Mouse (Mus musculus) left cerebral cortex, postnatal 25 days (tissue): ENCODE results near the gene Slc22a6. TPM values are rescaled to one million over a fixed set of nuclear protein-coding genes. Genes with fewer than 3 reads are reported as not detected.

Experiments used
- DNase-seq, 2 experiments: peaks; one replicate each; pipeline ENCODE4 v3.0.0; 2022; ENCODE audit warnings: low spot score in 2 of 2, mixed read lengths in 1 of 2
- intact Hi-C: fragments of 180-260 bp; cut with DNase I; formaldehyde crosslinking; loops from one replicate; pipeline ENCODE4 v1.15.1; 2025
- total RNA-seq, 2 experiments: library from RNA; stranded (reverse); gene quantifications; 2 replicates each; pipeline ENCODE4 v1.2.3; 2021

Gene Slc22a6
- total RNA-seq, 2 experiments from 2014 or later, result 5.5 to 5.8 TPM

DNA sequence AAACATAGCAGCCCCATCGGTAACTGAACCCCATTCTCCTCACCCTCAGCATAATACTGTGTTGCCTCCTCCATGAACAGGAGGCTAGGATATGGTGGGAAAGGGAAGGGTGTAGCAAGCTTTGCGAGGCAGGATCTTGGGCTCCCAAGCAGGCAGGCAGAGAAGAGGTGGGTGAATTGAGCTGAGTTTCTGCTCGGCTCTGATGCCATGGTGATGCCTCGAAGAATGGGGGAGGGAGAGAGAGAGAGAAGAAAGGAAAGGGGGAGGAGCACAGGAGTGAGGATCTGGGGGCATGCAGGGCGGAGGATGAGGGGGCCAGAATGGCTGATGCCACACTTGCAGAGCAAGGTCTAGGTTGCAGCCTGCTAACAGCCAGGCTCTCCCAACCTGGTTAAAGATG is 47.9 kb downstream of the Slc22a6 start:
- intact Hi-C loops, result no loop called here
- peak; percentile 60 to 79 for DNase-seq

DNA sequence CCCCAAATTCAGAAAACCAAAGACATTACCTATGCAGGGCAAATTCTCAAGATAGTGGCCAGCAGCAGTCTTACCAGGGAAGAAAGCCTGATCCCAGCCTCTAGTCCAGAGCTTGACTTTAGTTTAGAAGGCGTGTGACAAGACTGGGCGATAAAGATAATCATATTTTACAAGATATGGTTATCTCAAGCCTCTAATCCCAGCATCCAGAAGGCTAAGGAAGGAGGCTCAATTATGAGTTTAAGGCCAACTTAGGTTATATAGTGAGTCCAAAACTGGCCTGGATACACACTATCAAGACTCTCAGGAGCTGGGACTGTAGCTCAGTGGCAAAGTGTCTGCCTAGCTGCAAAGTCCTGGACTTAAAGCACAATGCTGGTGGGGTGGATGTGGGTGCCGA is 55.0 kb downstream of the Slc22a6 start:
- intact Hi-C loops, result no loop called here
- DNase-seq, result no peak

GRCm38 (mm10) chr19:8673336-8674063 is 55.7 kb downstream of the Slc22a6 start:
- intact Hi-C loops, result no loop called here

More at GRCm38 (mm10) chr19:8673336-8674063, 55.7 kb downstream of the Slc22a6 start:
- no peak for DNase-seq

Other genes starting within 250 kb of the Slc22a6 start
- not detected for gene Slc22a30, start 212.9 kb upstream of the Slc22a6 start, total RNA-seq
- gene Slc22a8, start 26.8 kb upstream of the Slc22a6 start, total RNA-seq, result 10 to 100 TPM; 11.7 to 15.1 TPM
- 100 to 1,000 TPM; 160 to 162 TPM for gene Chrm1, start 45.8 kb downstream of the Slc22a6 start, total RNA-seq
- gene Slc3a2, start 105.3 kb downstream of the Slc22a6 start, total RNA-seq, result 100 to 1,000 TPM; 148 to 161 TPM
- 10 to 100 TPM; 46.0 to 58.5 TPM for gene Wdr74, start 117.8 kb downstream of the Slc22a6 start, total RNA-seq
- 1 to 10 TPM; 1.1 to 1.5 TPM for gene 1700092M07Rik, start 122.7 kb downstream of the Slc22a6 start, total RNA-seq
- 10 to 100 TPM; 61.5 to 70.1 TPM for gene Stx5a, start 123.4 kb downstream of the Slc22a6 start, total RNA-seq
- 10 to 100 TPM; 87.4 to 92.0 TPM for gene Nxf1, start 139.0 kb downstream of the Slc22a6 start, total RNA-seq
- gene Tmem223, start 153.0 kb downstream of the Slc22a6 start, total RNA-seq, result 10 to 100 TPM; 73.0 to 75.0 TPM
- gene Tmem179b, start 156.4 kb downstream of the Slc22a6 start, total RNA-seq, result 10 to 100 TPM; 10.6 to 10.9 TPM
- 10 to 100 TPM; 12.0 to 12.4 TPM for gene Taf6l, start 168.4 kb downstream of the Slc22a6 start, total RNA-seq
- 100 to 1,000 TPM; 107 to 113 TPM for gene Polr2g, start 180.5 kb downstream of the Slc22a6 start, total RNA-seq
- gene Zbtb3, start 184.5 kb downstream of the Slc22a6 start, total RNA-seq, result 1 to 10 TPM; 5.9 to 7.1 TPM
- 10 to 100 TPM; 35.1 to 35.5 TPM for gene Ttc9c, start 201.3 kb downstream of the Slc22a6 start, total RNA-seq
- gene Hnrnpul2, start 202.0 kb downstream of the Slc22a6 start, total RNA-seq, result 100 to 1,000 TPM; 110 to 112 TPM
- gene AC129217.1, start 211.7 kb downstream of the Slc22a6 start, total RNA-seq, result not detected
- gene Bscl2, start 219.4 kb downstream of the Slc22a6 start, total RNA-seq, result 100 to 1,000 TPM; 111 to 112 TPM
- gene Gng3, start 221.2 kb downstream of the Slc22a6 start, total RNA-seq, result 100 to 1,000 TPM; 201 to 223 TPM
- under 1 TPM; 0.92 to 0.96 TPM for gene Lrrn4cl, start 232.7 kb downstream of the Slc22a6 start, total RNA-seq